Mouse (Mus musculus): Measurements from ENCODE around the gene Wdr60. TPM values are rescaled to one million over a fixed set of nuclear protein-coding genes. Genes with fewer than 3 reads are reported as not detected.
A peak's percentile ranks its signal among the peaks of the same experiment; 100 is the strongest.
"Not testable (repeated sequence)": the region's sequence is repeated elsewhere in the genome, so short reads cannot be mapped to it uniquely, and the experiment has no call there.

Wdr60 gene
- total RNA-seq (2021), result 11.4 and 14.1 TPM in 2 replicates
- long read RNA-seq, transcript Wdr60-201 (22 exons, 3,721 nt), result major isoform, 5 of 17 reads
- long read RNA-seq, partial matches to known transcripts, result 2 of 17 reads
- long read RNA-seq, other reads (novel, unspliced or antisense), result 9 of 17 reads

DNA sequence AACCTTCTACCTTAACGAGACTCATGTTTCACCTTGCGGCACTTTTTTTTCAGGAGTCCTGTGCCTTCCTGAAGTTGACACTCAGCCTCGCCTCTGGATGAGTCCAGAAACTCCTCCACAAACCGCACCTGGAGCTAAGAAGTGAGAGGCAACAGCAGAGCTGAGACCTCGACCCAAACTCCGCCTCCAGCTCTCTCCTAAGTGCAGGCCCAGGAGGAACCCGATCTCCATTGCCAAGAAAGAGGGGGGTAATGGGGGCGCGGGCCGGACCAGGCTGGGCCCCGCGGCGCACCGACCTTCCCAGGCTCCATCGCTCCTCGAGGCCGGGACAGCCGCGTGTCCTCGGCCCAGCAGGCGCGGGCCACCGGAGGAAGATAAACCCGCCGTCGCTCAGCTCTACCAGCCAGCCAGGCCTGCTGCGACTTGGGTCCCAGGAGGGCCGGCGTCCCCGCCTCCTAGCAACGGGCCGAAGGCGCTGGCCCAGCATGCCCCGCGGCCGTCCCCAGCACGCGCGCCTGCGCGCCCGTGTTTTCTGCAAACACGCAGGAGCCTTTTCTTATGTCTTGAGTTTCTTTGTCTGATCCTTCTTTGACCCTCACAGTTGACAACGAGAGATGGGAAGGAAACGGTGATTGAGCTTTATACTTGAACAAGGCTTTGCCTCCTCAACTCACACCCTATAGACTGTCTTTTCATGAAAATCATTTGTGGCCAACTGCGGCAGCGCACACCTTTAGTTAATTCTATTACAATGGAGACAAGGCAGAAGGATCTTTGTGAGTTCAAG lies at the start of gene Wdr60:
Wdr60 (minus strand) TSS at position 468 of the 787 bp plus-strand sequence.
- peak; percentile 93 for DNase-seq

- no peak for DNase-seq
These were observed 45.8 kb upstream of the Wdr60 start for GRCm38 (mm10) chr12:116308612-116309011.

GRCm38 (mm10) chr12:116307870-116308269 lies 45.0 kb upstream of the Wdr60 start:
- DNase-seq, result no peak

DNA sequence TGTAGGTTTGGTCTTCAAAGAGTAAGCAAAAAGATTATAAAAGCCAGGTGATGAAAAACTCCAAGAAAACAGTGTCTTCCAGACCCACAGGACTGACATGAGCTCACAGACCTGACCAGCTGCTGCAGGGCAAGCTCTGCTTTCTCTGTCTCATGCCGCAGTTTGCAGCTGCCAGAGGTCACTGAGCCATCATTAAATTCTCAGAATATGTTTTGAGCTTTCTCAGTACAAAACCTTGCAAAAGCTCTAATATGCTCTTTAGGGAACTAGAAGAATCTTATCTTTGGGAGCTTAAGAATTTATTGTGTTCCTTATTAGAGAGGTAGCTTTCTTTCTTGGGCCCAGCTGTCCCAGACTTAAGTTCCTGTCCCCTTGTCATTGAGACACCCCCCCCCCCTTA lies 43.2 kb upstream of the Wdr60 start:
- peak; percentile 20 for DNase-seq

GRCm38 (mm10) chr12:116302181-116302580 lies 39.4 kb upstream of the Wdr60 start:
- DNase-seq, result no peak

DNA sequence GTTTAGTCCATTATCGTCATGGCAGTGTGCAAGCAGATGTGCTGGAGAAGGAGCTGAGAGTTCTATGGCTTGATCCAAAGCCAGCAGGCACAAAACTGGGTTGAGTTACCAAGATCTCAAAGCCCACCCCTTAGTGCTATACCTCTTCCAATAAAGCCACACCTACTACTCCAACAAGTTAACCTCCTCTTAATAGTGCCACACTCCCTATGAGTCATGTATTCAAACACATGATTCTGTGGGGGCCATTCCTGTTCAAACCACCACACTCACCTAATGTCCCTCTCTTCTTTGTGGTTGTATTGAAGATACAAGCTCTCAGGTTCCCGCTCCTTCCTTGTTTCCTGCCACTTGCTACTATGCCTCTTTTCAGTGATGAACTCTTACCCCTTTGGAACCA lies 37.1 kb upstream of the Wdr60 start:
- no peak for DNase-seq

DNA sequence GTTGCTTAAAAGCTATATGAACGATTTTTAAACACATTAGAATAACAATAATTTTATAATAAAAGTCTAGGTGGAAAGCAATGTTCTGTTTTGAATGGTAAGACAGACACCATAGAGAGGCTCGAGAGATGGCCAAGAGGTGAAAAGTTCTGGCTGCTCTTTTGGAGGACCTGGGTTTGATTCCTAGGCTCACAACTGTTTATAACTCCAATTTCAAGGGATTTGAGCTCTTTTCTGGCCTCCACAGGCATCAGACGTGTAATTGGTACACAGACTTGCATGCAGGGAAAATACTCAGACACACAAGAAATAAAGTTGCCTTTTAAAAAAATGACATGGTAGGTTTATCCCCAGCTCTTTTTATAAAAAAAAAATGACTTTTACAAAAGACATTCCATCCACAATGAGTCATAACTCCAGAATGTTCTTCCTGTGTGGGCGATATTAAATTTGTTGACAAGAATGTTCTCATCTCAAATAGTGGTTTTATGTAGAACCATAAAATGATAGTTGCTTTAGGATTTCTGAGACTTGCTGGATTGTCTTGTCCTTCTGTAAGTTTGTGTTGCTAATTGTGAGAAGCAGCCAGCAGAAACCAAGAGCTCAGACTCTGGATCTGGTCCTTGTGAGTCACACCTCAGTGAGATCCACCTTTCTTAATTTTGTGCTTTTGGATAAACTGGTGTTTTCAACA lies 30.9 kb upstream of the Wdr60 start:
- DNase-seq, result no peak

DNA sequence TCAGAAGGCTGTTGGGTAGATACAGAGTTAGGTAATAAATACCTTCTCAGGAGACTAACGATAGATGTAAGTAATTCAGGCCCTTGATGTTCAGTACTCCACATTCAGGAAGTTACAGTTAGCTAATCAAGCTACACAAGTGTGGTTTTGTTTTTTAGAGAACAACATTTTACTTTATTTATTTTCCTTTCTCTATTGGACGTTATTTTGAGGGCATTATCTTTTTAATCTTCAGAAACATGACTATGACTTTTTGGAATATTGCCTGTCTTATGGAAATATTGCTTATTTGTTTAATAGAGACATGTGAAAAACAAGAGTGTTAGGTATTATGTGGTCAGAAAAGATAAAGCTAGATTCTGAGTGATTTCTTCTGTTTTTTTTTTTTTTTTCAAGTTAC lies 30.4 kb upstream of the Wdr60 start:
- no peak for DNase-seq

- no peak for DNase-seq
These were observed 20.7 kb upstream of the Wdr60 start for GRCm38 (mm10) chr12:116283511-116283910.

DNA sequence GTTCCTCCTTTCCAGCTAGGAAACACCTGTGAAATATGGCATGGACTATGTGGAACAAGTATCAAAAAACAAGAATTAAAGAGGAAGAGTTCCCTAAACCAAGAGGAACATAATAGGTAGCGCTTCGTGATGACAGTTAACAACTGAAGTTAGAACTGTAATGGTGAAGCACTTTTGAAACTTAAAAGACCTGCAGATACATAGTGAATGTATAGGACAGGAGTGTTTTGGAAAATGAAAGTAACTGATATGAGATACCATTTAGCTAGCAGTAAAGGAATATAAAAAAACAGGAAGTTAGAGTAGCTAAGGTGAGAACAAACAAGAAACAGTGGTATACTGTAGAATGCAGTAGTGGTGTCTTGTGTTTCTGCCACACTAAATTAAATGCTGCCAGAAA lies 20.0 kb upstream of the Wdr60 start:
- no peak for DNase-seq

DNA sequence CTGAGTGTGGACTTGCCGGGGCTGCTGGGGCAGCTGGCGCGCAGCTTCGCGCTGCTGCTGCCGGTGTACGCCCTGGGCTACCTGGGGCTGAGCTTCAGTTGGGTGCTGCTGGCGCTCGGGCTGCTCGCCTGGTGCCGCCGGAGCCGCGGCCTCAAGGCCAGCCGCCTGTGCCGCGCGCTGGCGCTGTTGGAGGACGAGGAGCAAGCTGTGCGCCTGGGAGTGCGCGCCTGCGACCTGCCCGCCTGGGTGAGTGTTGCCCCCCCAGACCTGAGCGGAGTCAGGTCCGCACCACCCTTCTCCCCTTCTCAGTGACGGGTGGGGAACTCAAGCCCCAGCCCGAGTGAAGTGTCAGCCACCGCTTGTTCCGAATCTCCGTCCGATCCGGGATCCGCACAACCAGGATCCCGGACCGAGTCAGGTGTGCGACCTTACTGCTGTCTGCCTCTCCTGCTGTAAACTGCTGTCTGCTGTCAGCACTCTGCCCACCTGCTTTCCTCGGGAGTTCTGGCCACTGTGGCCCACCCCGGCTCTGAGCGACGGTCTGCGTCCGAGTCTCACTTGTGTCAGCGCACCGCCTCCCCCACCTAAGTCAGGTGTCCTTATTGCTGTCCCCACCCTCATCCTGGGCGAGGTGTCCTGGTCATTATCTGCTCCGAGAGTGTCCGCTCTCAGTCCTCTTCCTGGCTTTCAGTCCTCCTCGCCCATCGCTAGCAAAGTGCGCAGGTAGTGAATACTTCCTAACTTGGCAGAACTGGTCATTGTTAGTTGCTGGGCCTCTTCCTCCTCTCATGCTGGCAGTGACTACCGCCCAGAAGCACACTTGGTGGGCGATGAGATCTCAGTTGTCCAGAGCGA lies 18.8 kb upstream of the Wdr60 start:
- peak; percentile 60 for DNase-seq

DNA sequence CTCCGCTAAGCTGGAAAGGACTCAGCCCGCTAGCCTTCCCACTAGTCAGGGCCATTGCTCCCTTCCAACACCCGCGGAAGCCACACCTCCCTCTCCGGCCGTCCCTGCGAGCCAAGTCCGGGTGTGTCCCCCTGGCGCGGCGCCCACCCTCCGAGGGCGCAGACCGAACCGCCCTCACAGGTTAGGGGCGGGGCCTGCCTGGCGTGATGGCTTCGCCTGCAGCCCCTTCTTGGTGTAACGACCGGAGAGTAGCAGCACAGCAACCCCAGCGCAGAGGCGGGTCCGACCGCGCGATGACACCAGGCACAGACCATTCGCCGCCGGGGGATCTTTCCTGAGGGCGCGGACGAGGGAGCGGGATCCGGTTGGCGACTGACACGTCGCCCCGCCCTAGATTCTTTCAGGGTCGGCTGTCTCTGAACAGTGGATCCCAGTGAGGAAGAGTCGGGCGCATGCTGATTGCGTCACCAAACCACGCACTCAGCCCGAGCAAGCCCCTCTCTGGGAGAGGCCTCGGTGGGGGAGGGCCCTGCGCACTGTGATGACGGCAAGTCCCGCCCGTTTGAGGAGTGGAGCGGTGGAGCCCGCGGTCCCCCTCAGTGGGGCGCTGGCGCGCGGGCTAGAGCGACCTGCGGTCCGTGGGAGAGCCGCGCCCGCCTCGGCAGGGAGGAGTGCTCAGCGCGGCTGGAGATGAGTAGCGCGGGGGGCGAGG lies 18.0 kb upstream of the Wdr60 start, which contains the start of gene Esyt2:
Esyt2 (plus strand) TSS at position 544 of the 712 bp plus-strand sequence.
- peak; percentile 100 for DNase-seq

- DNase-seq, result no peak
These were observed 17.4 kb upstream of the Wdr60 start for GRCm38 (mm10) chr12:116280149-116280652.

DNA sequence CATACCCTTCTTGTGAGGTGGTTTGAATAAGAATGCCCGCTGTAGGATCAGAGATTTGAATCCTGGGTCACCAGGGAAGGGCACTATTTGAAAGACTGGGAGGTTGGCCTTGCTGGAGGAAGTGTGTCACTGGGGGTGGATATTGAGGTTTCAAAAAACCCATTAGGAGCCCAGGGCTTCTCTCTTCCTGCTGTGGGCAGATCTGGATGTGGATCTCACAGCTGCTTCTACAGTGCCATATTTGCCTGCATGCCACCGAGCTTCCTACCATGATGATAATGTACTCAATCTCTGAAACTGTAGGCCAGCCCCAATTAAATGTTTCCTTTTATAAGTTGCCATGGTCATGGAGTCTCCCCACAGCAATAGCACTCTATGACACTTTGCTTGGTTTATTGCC lies 16.4 kb upstream of the Wdr60 start:
- DNase-seq, result no peak

DNA sequence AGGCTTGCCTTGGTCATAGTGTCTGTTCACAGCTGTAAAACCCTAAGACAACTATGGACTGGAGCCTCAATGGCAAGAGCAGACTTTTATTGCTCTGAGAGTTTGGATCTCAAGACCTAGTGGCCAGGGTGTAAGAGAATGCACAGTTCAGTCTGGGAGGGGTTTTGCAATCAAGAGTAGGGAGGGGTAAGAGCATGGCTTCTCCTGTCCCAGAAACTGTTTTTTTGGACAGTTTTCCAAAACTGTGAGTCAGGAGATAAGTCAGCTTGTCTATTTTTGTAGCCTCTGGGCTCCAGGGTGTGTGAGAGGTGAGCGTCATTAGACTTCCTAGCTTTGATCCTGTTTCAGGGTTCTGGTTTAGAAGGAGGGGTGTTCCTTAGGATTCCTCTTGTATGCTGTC lies 15.7 kb upstream of the Wdr60 start:
- DNase-seq, result no peak

GRCm38 (mm10) chr12:116276961-116277360 lies 14.1 kb upstream of the Wdr60 start:
- no peak for DNase-seq

DNA sequence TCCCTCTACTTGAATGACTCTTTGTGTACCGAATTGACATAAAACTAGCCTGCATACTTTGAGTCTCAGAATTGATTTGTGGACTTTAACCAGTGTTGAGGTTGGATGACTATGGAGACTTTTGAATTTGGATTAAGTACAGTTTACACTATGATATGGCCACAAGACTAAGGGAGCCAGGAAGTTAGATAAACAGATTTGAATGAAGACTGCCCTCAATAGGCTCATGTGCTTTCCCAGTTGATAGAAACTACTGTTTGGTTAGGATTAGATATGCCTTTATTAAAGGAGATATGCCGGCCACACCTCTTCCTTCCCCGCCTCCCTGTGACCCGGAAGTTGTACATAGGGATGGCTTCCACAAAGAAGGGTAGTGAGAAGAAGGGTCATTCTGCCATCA lies 12.8 kb upstream of the Wdr60 start:
- no peak for DNase-seq

DNA sequence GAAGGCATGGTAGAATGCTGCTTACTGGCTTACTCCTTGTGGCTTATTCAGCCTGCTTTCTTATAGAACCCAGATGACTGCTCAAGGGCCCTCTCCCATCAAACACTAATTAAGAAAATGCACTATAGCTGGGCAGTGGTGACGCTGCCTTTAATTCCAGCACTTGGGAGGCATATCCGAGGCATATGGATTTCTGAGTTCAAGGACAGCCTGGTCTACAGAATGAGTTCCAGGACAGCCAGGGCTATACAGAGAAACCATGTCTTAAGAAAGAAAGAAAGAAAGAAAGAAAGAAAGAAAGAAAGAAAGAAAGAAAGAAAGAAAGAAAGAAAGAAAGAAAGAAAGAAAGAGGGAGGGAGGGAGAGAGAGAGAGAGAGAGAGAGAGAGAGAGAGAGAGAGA lies 12.3 kb upstream of the Wdr60 start, which contains the start of gene Gm11027:
Gm11027 (plus strand) TSS at position 301 of the 400 bp plus-strand sequence.
- not testable (repeated sequence) for DNase-seq

DNA sequence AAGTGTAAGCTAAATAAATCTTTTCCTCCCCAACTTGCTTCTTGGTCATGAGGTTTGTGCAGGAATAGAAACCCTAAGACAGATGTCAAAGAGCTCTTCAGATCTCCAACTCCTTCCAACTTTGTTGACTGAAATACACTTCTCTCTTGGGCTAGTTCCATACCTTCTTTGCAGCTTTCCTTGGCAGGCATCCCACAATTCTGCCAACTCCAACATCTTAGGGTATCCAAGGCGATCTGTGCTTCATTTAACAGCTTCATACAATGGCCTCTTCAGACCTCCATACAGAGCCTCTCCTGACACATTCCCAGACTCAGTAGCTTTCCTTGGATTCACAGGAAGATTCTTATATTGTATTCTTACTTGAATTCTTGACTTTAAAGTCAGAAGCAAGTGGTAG lies 10.9 kb upstream of the Wdr60 start:
- DNase-seq, result no peak

DNA sequence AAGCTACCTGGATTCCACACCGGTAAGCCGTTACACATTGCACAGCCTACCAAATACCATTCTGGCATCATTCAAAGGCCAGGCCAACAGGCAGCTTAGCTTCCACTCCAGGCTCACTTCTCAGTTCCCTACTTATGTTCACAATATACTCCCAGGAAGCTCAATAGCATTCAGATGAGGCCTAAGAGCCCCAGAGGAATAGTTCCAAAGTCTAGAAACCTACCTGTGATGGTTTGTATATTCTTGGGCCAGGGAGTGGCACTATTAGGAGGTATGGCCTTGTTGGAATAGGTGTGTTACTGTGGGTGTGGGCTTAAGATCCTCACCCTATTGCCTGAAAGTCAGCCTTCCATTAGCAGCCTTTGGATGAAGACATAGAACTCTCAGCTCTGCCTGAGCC lies 8.2 kb upstream of the Wdr60 start:
- no peak for DNase-seq

DNA sequence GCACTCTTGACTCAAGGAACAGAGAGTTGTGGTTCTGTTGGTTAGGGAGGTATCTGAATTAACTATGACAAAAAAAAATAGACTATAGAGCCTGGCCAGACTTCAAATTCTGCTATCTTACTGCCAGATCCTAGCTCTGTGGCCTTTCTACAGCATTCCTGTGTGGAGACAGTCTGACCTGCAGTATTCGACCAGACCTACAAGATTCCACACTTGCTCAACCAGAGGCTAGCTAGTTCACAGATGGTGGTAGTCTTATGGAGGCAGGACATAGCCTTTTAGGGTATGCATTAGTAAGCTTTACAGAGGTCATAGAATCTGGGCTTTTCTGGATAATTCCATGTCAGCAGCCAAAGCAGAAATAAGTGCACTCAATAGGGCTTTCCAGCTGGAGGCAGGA lies 7.7 kb upstream of the Wdr60 start:
- DNase-seq, result no peak

GRCm38 (mm10) chr12:116269450-116269849 lies 6.6 kb upstream of the Wdr60 start:
- DNase-seq, result no peak

Data from adrenal gland, postnatal 25 days (tissue).